Mouse (Mus musculus) CD4-positive, CD25-positive, alpha-beta regulatory T cell, adult 2 months (primary cell): ENCODE measurements at regions not wholly inside any gene's neighbourhood (a gene's known extent, or its start where the extent isn't known, plus 50 kb on each side); places are given as distances from the start of the nearest gene placed in this dataset.
A peak's percentile ranks its signal among the peaks of the same experiment; 100 is the strongest.

ENCODE experiments used
- DNase-seq: peaks from one replicate; pipeline ENCODE4 v3.0.0-alpha.2; 2012; ENCODE audit warnings: low read depth, low spot score

DNA sequence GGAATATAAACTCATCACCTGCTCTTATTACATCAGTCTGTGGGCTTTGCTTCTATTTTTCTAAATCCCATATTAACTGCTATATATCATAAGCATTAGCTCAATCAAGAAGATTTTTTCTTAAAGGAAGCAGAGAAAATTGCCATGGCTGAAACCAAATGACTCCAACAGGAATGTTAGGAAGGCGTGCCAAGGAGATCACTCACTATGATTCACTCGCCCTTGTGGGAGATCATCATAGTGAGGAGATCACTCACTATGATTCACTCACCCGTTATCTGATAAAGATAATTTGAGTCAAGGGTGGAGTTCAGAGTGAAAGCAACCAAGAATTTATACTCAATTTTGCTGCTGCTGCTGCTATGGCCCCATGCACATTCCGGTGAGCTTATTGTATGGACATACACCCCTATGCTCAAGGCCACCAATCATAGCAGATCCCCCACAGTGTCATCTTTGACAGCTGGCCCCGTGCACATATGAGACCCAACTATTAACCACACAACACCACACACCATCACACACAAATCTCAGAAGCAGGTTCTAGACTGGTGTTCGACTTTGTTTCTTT is 63.8 kb upstream of the Fer start:
- DNase-seq, result no peak

DNA sequence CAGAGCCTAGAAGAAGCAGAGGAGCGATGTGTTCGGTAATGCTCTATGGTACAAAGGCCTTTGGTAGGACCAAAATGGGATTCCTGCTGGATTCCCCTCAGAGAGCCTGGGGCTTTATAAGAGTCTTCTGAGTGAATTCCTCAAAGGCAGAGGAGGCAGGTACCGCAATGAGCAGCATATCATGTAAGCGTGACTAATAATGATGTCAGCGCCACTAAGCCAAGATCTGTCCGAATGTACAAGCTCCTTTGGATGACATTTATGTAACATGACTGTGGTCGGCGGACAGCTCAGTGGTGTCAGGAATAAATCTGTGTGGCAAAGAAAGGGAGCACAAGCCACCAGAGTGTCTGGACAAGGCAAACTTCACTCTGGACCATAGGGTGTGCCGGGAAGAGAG is 61.5 kb upstream of the Fer start:
- DNase-seq, result no peak

DNA sequence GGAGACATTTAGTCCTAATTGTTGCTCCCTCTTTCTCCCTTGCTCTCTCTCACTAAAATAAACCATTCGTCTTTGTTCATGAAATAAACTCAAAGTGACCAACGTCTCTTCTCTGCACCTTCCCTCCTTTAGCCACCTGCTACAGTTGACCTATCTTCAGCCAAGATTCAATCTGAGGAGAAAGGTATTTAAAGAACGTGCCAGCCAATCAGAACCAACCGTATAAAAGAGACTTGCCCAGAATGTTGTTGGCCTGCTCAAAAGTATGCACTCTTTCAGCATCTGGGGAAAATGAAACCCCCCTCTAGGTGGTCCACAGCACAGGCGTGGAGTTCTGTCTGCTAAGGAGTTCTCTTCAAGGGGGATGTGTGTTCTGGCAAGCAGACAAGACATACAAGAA is 60.0 kb upstream of the Fer start:
- no peak for DNase-seq

DNA sequence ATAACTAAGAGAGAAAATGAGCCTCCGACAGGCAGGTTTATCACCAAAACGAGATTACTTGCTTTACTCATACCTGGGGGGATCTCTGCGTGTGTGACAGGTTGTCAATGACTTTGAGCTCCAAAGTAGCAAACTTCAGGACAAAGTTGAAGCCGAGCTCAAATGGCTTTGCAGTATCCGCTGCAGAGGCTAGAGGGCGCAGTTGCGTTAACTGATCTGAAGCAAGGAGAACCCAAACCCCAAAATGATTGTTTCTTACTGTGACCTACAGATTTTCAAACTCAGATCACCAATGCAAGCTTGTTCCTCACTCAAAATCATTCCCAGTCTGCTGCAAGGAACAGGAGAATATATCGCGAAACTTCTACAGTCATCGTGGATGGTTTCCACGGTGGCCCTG is 59.3 kb upstream of the Fer start:
- peak; percentile 35 for DNase-seq

DNA sequence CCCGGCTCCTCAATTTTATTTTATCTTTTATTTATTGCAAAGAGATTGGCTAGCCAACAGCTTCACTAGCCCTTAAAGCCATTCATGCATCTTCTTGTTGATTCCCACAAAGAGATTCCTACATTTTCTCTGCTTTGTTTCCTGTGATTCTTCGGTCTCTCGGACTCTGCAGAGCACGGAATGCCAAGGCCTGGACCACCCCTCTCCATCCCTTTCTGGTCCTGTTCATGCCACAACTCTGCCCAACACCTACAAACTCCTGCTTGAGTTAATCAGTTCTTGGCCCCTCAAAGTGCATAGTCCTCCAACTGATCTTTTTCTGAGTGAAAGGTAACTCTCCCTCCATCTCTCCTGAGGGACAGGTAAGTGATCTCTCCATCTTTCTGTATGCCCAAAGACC is 58.4 kb upstream of the Fer start:
- DNase-seq, result no peak

DNA sequence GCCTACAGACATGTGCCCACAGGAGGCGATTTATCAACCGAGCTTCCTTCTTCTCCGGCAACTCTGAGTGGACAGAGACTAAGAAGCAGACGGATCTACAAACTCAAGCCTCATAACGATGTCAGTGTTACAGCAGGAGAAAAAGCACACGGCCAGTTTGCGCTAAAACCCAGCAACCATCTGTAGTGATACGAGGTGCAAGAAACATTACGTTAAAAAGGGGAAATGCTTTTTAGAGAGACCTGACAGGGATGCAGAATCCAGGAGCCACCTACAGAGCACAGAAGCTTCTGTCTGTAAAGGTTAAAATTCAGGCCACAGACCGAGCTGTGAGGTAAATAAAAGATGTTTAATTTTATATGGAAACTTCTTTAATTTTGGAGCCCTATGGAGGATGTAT is 56.5 kb upstream of the Fer start:
- DNase-seq, result no peak

DNA sequence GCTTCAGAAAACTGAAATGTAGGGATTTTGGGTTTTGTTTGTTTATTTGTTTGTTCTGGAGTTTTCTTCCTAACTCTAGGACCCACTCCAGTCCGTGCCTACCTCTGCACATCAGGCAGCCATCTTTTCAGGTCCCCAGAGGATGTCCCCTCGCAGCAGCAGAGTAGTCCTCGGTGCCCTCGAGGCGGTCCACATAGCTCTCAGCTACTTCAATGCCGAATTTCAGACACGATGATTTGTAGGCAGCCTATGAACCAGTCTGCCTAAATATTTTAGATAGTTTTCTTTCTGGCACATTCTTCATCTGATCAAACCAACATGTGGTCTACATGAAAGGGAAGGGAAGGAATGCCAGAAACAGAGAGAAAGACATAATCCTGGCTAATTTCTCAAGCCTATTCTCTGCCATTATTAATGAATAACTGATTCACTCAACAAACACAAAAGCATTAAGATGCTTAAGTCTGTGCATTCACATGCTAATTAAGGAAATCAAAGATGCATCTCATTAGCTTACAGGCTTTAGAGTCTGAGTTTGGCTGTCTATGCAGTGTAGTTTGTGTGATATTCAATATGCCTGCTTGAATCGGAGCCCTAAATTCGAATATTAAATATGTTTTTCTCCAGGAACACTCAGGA is 55.2 kb upstream of the Fer start:
- no peak for DNase-seq

DNA sequence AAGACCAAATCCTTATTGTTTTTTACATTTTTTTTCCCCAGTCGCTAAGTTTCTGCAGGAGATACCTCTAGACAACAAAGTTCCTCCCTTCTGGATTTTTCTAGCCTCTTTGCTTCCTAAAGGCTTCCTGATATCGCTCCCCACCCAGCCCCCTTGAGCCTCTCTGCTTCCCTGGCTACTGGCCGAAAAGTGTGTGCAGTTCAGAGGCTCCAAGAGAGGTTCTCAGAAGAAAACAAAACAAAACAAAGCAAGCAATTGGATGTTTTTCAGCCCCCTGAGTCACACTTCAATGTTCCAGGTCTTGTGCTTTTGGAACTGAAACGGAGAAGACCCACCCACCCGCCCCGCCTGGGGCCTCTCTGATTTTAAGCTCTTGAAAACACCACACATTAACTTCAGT is 54.1 kb upstream of the Fer start:
- DNase-seq, result no peak

DNA sequence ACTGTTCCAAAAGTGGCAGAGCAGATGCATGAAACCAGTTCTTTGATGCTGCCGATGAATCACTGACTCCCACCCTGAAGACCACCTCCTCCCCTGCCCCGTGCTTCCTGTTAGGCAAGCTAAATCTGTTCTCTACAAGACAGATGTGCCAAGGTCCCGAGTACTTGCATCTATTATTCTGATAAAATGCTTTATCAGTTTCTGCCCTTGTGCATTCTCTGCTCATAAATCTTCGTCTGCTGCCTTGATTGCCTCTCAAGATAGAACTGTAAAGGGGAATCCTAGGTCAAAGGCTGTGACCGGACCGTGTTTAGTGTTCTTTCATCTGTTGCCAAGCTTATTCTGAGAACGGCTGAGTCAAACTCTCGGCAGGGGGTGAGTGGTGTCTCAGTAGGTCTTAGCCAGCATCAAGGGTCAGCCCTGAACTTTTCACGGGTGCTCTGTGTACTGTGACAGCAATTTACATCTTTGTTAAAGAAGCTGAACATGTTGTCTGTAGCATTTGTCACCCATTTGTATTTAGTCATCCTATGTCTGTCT is 51.5 kb upstream of the Fer start:
- no peak for DNase-seq

DNA sequence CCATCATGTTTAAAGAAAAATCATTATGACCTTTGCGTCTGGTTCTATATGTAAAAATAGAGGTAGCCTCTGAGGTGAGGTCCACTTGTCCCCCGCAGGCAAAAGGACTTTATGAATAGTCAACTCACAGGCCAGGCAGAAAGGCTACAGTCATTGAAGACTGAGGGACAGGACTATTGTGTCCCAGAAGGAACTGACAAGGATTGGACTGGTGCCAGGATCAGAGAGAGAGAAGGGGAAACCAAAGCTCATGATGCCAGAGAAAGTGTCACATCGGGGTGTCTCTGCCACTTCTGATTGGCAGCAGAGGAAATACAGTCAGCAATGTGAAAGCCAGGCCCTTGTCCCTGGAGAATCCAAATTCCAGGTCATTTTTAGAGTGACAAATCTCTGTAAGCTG is 50.3 kb upstream of the Fer start:
- no peak for DNase-seq
